Mouse (Mus musculus): ENCODE results near the gene Lrrc51.

DNA sequence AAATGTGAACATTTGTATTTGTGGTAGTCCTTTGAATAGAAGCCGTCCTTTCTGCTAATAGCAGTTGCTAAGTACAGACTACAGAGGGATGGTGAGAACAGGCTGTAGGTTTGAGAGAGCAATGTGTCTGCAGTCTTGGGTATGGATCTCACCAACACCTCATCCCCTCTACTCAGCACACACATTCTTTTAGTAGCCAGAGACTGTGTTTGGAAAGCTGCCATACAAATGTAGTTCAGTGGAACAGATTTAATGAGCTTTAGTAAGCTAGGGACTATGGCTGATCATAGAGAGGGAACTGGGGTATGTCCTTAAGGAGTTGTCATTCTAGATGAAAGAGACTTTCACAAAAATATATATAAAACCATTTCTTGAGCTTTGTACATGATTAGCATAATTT lies 33.6 kb upstream of the Lrrc51 start:
- TF ChIP-seq CTCF (IDR thresholded peaks at IDR 0.05; ENCODE audit: low read depth) (no peak), EP300 (optimal IDR thresholded peaks at IDR 0.05) (no peak)
